Mouse (Mus musculus) mesoderm, embryonic 11.5 days (tissue): ENCODE data around the gene Pcp4.

Source experiments
- DNase-seq: peaks from one replicate; pipeline ENCODE4 v3.0.0-alpha.2; 2012; ENCODE audit warnings: low read depth, low spot score

The Pcp4 gene

GRCm38 (mm10) chr16:96563350-96564257 is 96.2 kb downstream of the Pcp4 start:
- no peak for DNase-seq

DNA sequence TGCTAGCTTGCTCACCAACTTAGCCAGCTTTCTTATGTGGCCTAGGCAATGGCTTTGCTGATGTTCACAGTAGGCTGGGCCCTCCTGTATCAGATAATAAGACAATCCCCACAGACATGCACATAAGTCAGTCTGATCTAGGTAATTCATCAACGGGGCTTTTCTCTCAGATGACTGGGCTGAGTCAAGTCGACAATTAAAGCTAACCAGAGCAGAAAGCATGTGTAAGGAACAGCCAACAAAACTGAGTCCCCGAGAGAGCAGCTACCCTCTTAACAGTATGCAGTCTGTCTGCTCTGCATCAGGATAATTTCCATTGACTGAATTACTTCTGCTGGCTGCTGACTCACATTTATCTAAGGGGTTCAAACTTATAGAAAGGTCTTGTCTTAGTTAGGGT is 100.0 kb downstream of the Pcp4 start:
- no peak for DNase-seq
